Comparison of ENCODE assay signal across 26 mouse cellular contexts in genomic region chr19:56608946-56609345, GRCm38 (mm10).
DNase-seq lines count a peak whose midpoint lies in the region; ATAC-seq and TF ChIP-seq lines count a peak whose summit lies in the region.
"Had no signal": no experiment of that assay in that cellular context is flagged by ENCODE, and none has a peak within 500 bp of the region (broad histone marks: within the 10 kb centered on the region; RNA-seq: fewer than 3 reads in every experiment).

No protein-coding gene starts in this region.

- H3K9ac ChIP-seq in heart, embryonic 16.5 days (ENCODE audit: low read length): no peak overlapping the region
- H3K9ac ChIP-seq in lung, postnatal 0 days (replicated peaks; ENCODE audit: low read depth): no peak overlapping the region
- H3K9ac ChIP-seq: embryonic facial prominence, embryonic 12.5 days; forebrain, embryonic 13.5 days; forebrain, embryonic 15.5 days had no signal

- no peaks in the 10 kb centered on the region for H3K27me3 ChIP-seq in heart, embryonic 16.5 days (ENCODE audit: control insufficient read depth, insufficient read depth, low read length)
- no peaks in the 10 kb centered on the region for H3K27me3 ChIP-seq in lung, postnatal 0 days (replicated peaks; ENCODE audit: insufficient read depth, low read length)
- H3K27me3 ChIP-seq: CH12.LX; embryonic facial prominence, embryonic 12.5 days; forebrain, embryonic 13.5 days; forebrain, embryonic 15.5 days; Patski had no signal

- no peak overlapping the region; the same call in 1 of the 2 replicates for H3K4me2 ChIP-seq in heart, embryonic 16.5 days (ENCODE audit: low read depth, low read length)
- no peak overlapping the region for H3K4me2 ChIP-seq in lung, postnatal 0 days (replicated peaks; ENCODE audit: low read depth, low read length)
- H3K4me2 ChIP-seq: embryonic facial prominence, embryonic 12.5 days; forebrain, embryonic 13.5 days; forebrain, embryonic 15.5 days had no signal

- no peaks in the 10 kb centered on the region for H3K9me3 ChIP-seq in heart, embryonic 16.5 days (replicated peaks; ENCODE audit: control insufficient read depth, low read length)
- no peaks in the 10 kb centered on the region for H3K9me3 ChIP-seq in lung, postnatal 0 days (ENCODE audit: low read length)
- H3K9me3 ChIP-seq: embryonic facial prominence, embryonic 10.5 days; embryonic facial prominence, embryonic 12.5 days; forebrain, embryonic 13.5 days; forebrain, embryonic 15.5 days; G1E had no signal

- no peak overlapping the region for H3K4me3 ChIP-seq in heart, embryonic 16.5 days (ENCODE audit: low read length)
- no peak overlapping the region for H3K4me3 ChIP-seq in lung, postnatal 0 days (ENCODE audit: low read depth, low read length)
- no peak overlapping the region for H3K4me3 ChIP-seq in lung, adult 2 months (replicated peaks; ENCODE audit: extremely low read depth, low read depth, low read length)
- H3K4me3 ChIP-seq: embryonic facial prominence, embryonic 10.5 days; embryonic facial prominence, embryonic 12.5 days; forebrain, embryonic 13.5 days; forebrain, embryonic 15.5 days had no signal

- H3K36me3 ChIP-seq in heart, embryonic 16.5 days (ENCODE audit: control insufficient read depth, insufficient read depth): no peaks in the 10 kb centered on the region
- no peaks in the 10 kb centered on the region for H3K36me3 ChIP-seq in lung, postnatal 0 days (ENCODE audit: insufficient read depth, low read length)
- H3K36me3 ChIP-seq: embryonic facial prominence, embryonic 12.5 days; forebrain, embryonic 15.5 days; G1E had no signal

- TF ChIP-seq EP300 in lung, postnatal 0 days (IDR thresholded peaks at IDR 0.05): peak; percentile 99

- 0 out of 2 replicates have a peak, but pooled peaks have one; percentile 28 for ATAC-seq in heart, embryonic 16.5 days (replicated peaks; ENCODE audit: extremely low read depth, insufficient read depth, low FRiP score)
- peak; percentile 83 for ATAC-seq in lung, postnatal 0 days
- no peak for ATAC-seq in megakaryocyte progenitor cell, adult 5-6 weeks (replicated peaks; ENCODE audit: poor library complexity)
- ATAC-seq: activated CD4-positive, CD25-positive, alpha-beta regulatory T cell, adult 4 months; CD4-positive, CD25-positive, alpha-beta regulatory T cell, adult 4 months; forebrain, embryonic 13.5 days; forebrain, embryonic 15.5 days; Patski had no signal

- peaks cover 3% of the 10 kb centered on the region; the same call in 1 of the 2 replicates for H3K4me1 ChIP-seq in heart, embryonic 16.5 days (ENCODE audit: control insufficient read depth, insufficient read depth, low read length)
- H3K4me1 ChIP-seq in lung, postnatal 0 days (ENCODE audit: insufficient read depth, low read depth, low read length): no peaks in the 10 kb centered on the region
- peaks cover 13% of the 10 kb centered on the region for H3K4me1 ChIP-seq in lung, adult 2 months (ENCODE audit: control insufficient read depth, insufficient read depth, low read length)
- H3K4me1 ChIP-seq: embryonic facial prominence, embryonic 10.5 days; embryonic facial prominence, embryonic 12.5 days; forebrain, embryonic 13.5 days; forebrain, embryonic 15.5 days had no signal

- H3K27ac ChIP-seq in heart, embryonic 16.5 days (ENCODE audit: low read length): no peak overlapping the region
- H3K27ac ChIP-seq in lung, postnatal 0 days (ENCODE audit: low read length): no peak overlapping the region; the same call in 1 of the 2 replicates
- H3K27ac ChIP-seq: embryonic facial prominence, embryonic 10.5 days; embryonic facial prominence, embryonic 12.5 days; forebrain, embryonic 13.5 days; forebrain, embryonic 15.5 days had no signal

- 37% methylated on average over 5 of the region's 5 CpGs for WGBS in heart, embryonic 16.5 days
- 5% methylated on average over 5 of the region's 5 CpGs for WGBS in lung, postnatal 0 days
- WGBS in lung, adult 2 months: 12% methylated on average over 5 of the region's 5 CpGs

- no peak for DNase-seq in heart, postnatal 25 days (ENCODE audit: low spot score)
- peak; percentile 72 for DNase-seq in lung, postnatal 0 days (ENCODE audit: low spot score)
- no peak for DNase-seq in lung, adult 2 months
- peak; percentile 57 for DNase-seq in lung, postnatal 10 days
- DNase-seq in lung, postnatal 25 days (ENCODE audit: low spot score): peak; percentile 70
- no peak for DNase-seq in cerebellum, adult 18-20 months
- DNase-seq: adrenal gland, adult 2 months; adrenal gland, postnatal 10 days; adrenal gland, postnatal 25 days; B cell, adult 2 months; cerebellum, adult 11 months; cerebellum, adult 2 months; cerebellum, adult 9-10 months; cerebellum, postnatal 10 days; cerebellum, postnatal 25 days had no signal

- intact Hi-C loops in heart, postnatal 25 days (cut with DNase I): no loop called here

- no peak for TF ChIP-seq POLR2A in lung, adult 2 months (IDR thresholded peaks at IDR 0.05; ENCODE audit: borderline replicate concordance, extremely low read depth, low read depth, low read length)

- no peak for TF ChIP-seq CTCF in lung, postnatal 0 days (IDR thresholded peaks at IDR 0.05)
- no peak for TF ChIP-seq CTCF in lung, adult 2 months (IDR thresholded peaks at IDR 0.05; ENCODE audit: insufficient read depth, low read length)

Comparison
In these comparisons a context has a peak if more than half of its experiments do, and no peak if none do; other contexts are left out.
1. DNase-seq: peak in lung, postnatal 0 days (single experiment), lung, postnatal 10 days (single experiment) and lung, postnatal 25 days (single experiment); none in heart, postnatal 25 days (single experiment), lung, adult 2 months (single experiment) and cerebellum, adult 18-20 months (0 of 2).